In the genomic region with DNA sequence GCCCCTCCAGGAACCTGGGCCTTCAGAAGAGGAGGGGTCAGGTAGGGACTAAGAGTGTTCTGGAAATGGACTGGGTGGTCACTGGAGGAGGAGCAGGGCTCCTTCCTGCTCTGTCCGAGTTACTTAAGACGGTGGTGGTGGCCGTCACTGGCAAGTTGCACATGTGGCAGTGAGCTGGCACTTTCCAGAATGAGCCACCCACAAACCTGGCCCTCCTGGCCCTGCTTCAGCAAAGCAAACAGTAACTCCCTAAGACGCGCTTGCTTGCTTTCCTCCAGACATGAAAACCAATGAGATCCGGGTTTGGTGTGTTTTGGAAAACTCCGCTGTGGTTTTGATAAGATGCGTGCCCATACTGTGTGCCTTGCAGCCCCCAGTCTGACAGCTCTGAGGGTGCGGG, we compare ENCODE assay signal across 36 mouse cellular contexts. TPM values are rescaled to one million over a fixed set of nuclear protein-coding genes. Genes with fewer than 3 reads are reported as not detected.
"Had no signal": no experiment of that assay in that cellular context is flagged by ENCODE, and none has a peak within 500 bp of the region (broad histone marks: within the 10 kb centered on the region; RNA-seq: fewer than 3 reads in every experiment).

No protein-coding gene starts in this region.

- H3K36me3 ChIP-seq: heart, embryonic 13.5 days; heart, embryonic 15.5 days; hindbrain, embryonic 13.5 days; hindbrain, embryonic 15.5 days; limb, embryonic 13.5 days had no signal

- H3K4me2 ChIP-seq: heart, embryonic 11.5 days; heart, embryonic 13.5 days; heart, embryonic 15.5 days; hindbrain, embryonic 13.5 days; hindbrain, embryonic 15.5 days; limb, embryonic 13.5 days; liver, embryonic 11.5 days had no signal

- H3K27ac ChIP-seq: gastrocnemius, adult 2 months; heart, adult 2 months; heart, embryonic 13.5 days; heart, embryonic 15.5 days; hindbrain, embryonic 13.5 days; hindbrain, embryonic 15.5 days; hindbrain, postnatal 0 days; layer of hippocampus, adult 2 months; left cerebral cortex, adult 2 months; limb, embryonic 13.5 days had no signal

- ATAC-seq: hindbrain, postnatal 0 days; intestine, postnatal 0 days had no signal

- H3K4me1 ChIP-seq: heart, embryonic 13.5 days; heart, embryonic 15.5 days; hindbrain, embryonic 13.5 days; hindbrain, embryonic 15.5 days had no signal

- H3K9me3 ChIP-seq: heart, embryonic 13.5 days; heart, embryonic 15.5 days; hindbrain, embryonic 13.5 days; hindbrain, embryonic 15.5 days; limb, embryonic 13.5 days had no signal

- H3K27me3 ChIP-seq: heart, embryonic 13.5 days; heart, embryonic 15.5 days; hindbrain, embryonic 15.5 days; limb, embryonic 13.5 days had no signal

- H3K4me3 ChIP-seq: gastrocnemius, adult 2 months; heart, adult 2 months; heart, embryonic 13.5 days; heart, embryonic 15.5 days; hindbrain, embryonic 13.5 days; hindbrain, embryonic 15.5 days; layer of hippocampus, adult 2 months; left cerebral cortex, adult 2 months; limb, embryonic 13.5 days had no signal

- H3K9ac ChIP-seq: heart, embryonic 13.5 days; heart, embryonic 15.5 days; hindbrain, embryonic 13.5 days; hindbrain, embryonic 15.5 days; limb, embryonic 13.5 days had no signal

- DNase-seq: gastrocnemius, adult 2 months; gastrocnemius, postnatal 10 days; gastrocnemius, postnatal 25 days; heart, adult 2 months; heart, postnatal 14 days; heart, postnatal 36 days; kidney, adult 18-20 months; kidney, adult 8-10 months; kidney, postnatal 10 days; kidney, postnatal 25 days; kidney, postnatal 4 days; liver had no signal

RNA-seq across cellular contexts. Expression of a gene that starts 7.5 kb away (rescaled TPM):
- total RNA-seq: gastrocnemius, adult 2 months; gastrocnemius, postnatal 10 days; gastrocnemius, postnatal 25 days; gastrocnemius, postnatal 4 days; heart, adult 2 months; heart, postnatal 14 days; heart, postnatal 36 days; hematopoietic stem cell, adult 5-6 weeks; hindbrain, postnatal 0 days; layer of hippocampus, adult 2 months; layer of hippocampus, postnatal 10 days; layer of hippocampus, postnatal 25 days; left cerebral cortex, adult 2 months; left cerebral cortex, postnatal 14 days; left cerebral cortex, postnatal 36 days had no signal
- polyA plus RNA-seq: frontal cortex, adult 2 months; heart, adult 2 months; heart, embryonic 11.5 days; heart, embryonic 13.5 days; heart, embryonic 15.5 days; heart, postnatal 0 days; hindbrain, embryonic 11.5 days; hindbrain, embryonic 13.5 days; hindbrain, embryonic 15.5 days; hindbrain, postnatal 0 days; intestine, embryonic 14.5 days; intestine, postnatal 0 days; kidney, embryonic 14.5 days; kidney, embryonic 16.5 days; limb, embryonic 11.5 days; limb, embryonic 13.5 days; liver, embryonic 11.5 days had no signal
